Mouse (Mus musculus): ENCODE data around the gene Cwc22. TPM values are rescaled to one million over a fixed set of nuclear protein-coding genes. Genes with fewer than 3 reads are reported as not detected.

Cwc22 gene
- total RNA-seq, 2 experiments from 2014 or later: 51.7 to 118 TPM

GRCm38 (mm10) chr2:77881301-77882199 is 64.6 kb downstream of the Cwc22 start:
- no peak for ATAC-seq (replicated peaks; ENCODE audit: poor library complexity, severe bottlenecking)

GRCm38 (mm10) chr2:77880351-77880750 is 65.8 kb downstream of the Cwc22 start:
- ATAC-seq (replicated peaks; ENCODE audit: poor library complexity, severe bottlenecking): no peak

GRCm38 (mm10) chr2:77879736-77880135 is 66.4 kb downstream of the Cwc22 start:
- ATAC-seq (replicated peaks; ENCODE audit: poor library complexity, severe bottlenecking): no peak

- ATAC-seq (replicated peaks; ENCODE audit: poor library complexity, severe bottlenecking): no peak
Measured at GRCm38 (mm10) chr2:77877156-77877855, 68.9 kb downstream of the Cwc22 start.

GRCm38 (mm10) chr2:77876331-77876730 is 69.8 kb downstream of the Cwc22 start:
- no peak for ATAC-seq (replicated peaks; ENCODE audit: poor library complexity, severe bottlenecking)

GRCm38 (mm10) chr2:77875516-77875915 is 70.7 kb downstream of the Cwc22 start:
- no peak for ATAC-seq (replicated peaks; ENCODE audit: poor library complexity, severe bottlenecking)

GRCm38 (mm10) chr2:77874678-77875077 is 71.5 kb downstream of the Cwc22 start:
- no peak for ATAC-seq (replicated peaks; ENCODE audit: poor library complexity, severe bottlenecking)

- ATAC-seq (replicated peaks; ENCODE audit: poor library complexity, severe bottlenecking): no peak
Measured at GRCm38 (mm10) chr2:77873806-77874205, 72.4 kb downstream of the Cwc22 start.

- ATAC-seq (replicated peaks; ENCODE audit: poor library complexity, severe bottlenecking): no peak
Measured at GRCm38 (mm10) chr2:77872676-77873075, 73.5 kb downstream of the Cwc22 start.

GRCm38 (mm10) chr2:77871146-77871545 is 75.0 kb downstream of the Cwc22 start:
- ATAC-seq (replicated peaks; ENCODE audit: poor library complexity, severe bottlenecking): no peak

- ATAC-seq (replicated peaks; ENCODE audit: poor library complexity, severe bottlenecking): no peak
Measured at GRCm38 (mm10) chr2:77869729-77870280, 76.4 kb downstream of the Cwc22 start.

- no peak for ATAC-seq (replicated peaks; ENCODE audit: poor library complexity, severe bottlenecking)
Measured at GRCm38 (mm10) chr2:77863934-77864333, 82.2 kb downstream of the Cwc22 start.

- no peak for ATAC-seq (replicated peaks; ENCODE audit: poor library complexity, severe bottlenecking)
Measured at GRCm38 (mm10) chr2:77863522-77863921, 82.7 kb downstream of the Cwc22 start.

- ATAC-seq (replicated peaks; ENCODE audit: poor library complexity, severe bottlenecking): no peak
Measured at GRCm38 (mm10) chr2:77841464-77841863, 104.7 kb downstream of the Cwc22 start.

- no peak for ATAC-seq (replicated peaks; ENCODE audit: poor library complexity, severe bottlenecking)
Measured at GRCm38 (mm10) chr2:77839587-77839986, 106.6 kb downstream of the Cwc22 start.

- no peak for ATAC-seq (replicated peaks; ENCODE audit: poor library complexity, severe bottlenecking)
Measured at GRCm38 (mm10) chr2:77838688-77839087, 107.5 kb downstream of the Cwc22 start.

GRCm38 (mm10) chr2:77835781-77836180 is 110.4 kb downstream of the Cwc22 start:
- ATAC-seq (replicated peaks; ENCODE audit: poor library complexity, severe bottlenecking): no peak

Measured in granulocyte monocyte progenitor cell, adult 5-6 weeks (primary cell).